Mouse (Mus musculus) forebrain, postnatal 0 days (tissue): Measurements from ENCODE around the gene Casp3. TPM values are rescaled to one million over a fixed set of nuclear protein-coding genes. Genes with fewer than 3 reads are reported as not detected.

Experiments used
- ATAC-seq: fragments of 200-750 bp; cut with Nextera tagmentation; 2 replicates; pipeline ENCODE4 v1.8.0; 2017; ENCODE audit warnings: mild to moderate bottlenecking, moderate library complexity
- DNase-seq: peaks from one replicate; pipeline ENCODE4 v3.0.0-alpha.2; 2015
- H3K27ac ChIP-seq: fragments of 300-500 bp; sonication (generic); 2 replicates; pipeline ENCODE4 v1.5.1; 2014; ENCODE audit warnings: low read depth, mild to moderate bottlenecking, antibody characterized with exemption, low read length, moderate library complexity, mixed read lengths
- H3K27me3 ChIP-seq: fragments of 300-500 bp; sonication (generic); 2 replicates; pipeline ENCODE4 v1.6.1; 2014; ENCODE audit warnings: mild to moderate bottlenecking, low read length, mixed read lengths; ENCODE audit not compliant: insufficient read depth
- H3K36me3 ChIP-seq: fragments of 300-500 bp; sonication (generic); 2 replicates; pipeline ENCODE4 v1.6.1; 2014; ENCODE audit warnings: mild to moderate bottlenecking, moderate library complexity; ENCODE audit not compliant: insufficient read depth
- H3K4me1 ChIP-seq: fragments of 300-500 bp; sonication (generic); 2 replicates; pipeline ENCODE4 v1.6.1; 2014; ENCODE audit warnings: antibody characterized with exemption; ENCODE audit not compliant: insufficient read depth
- H3K4me2 ChIP-seq: fragments of 300-500 bp; sonication (generic); 2 replicates; pipeline ENCODE4 v1.6.1; 2014; ENCODE audit warnings: low read depth, mild to moderate bottlenecking, moderate library complexity
- H3K4me3 ChIP-seq: fragments of 300-500 bp; sonication (generic); 2 replicates; pipeline ENCODE4 v1.5.1; 2014; ENCODE audit warnings: low read depth, low read length, mixed read lengths
- H3K9ac ChIP-seq: fragments of 300-500 bp; sonication (generic); 2 replicates; pipeline ENCODE4 v1.6.1; 2014; ENCODE audit warnings: mild to moderate bottlenecking
- H3K9me3 ChIP-seq: fragments of 300-500 bp; sonication (generic); 2 replicates; pipeline ENCODE4 v1.6.1; 2016; ENCODE audit warnings: low read length
- CTCF ChIP-seq: sonication (generic); IDR thresholded peaks from 2 replicates; pipeline ENCODE4 v1.5.1; 2016; ENCODE audit warnings: antibody characterized with exemption, control low read depth, low read depth
- WGBS: fragments of 180-500 bp; shearing (Covaris S2); extraction: QIAGEN DNeasy Blood & Tissue Kit; methylation state at CpG from one replicate; pipeline ENCODE4 v1.1.7; 2014; 5-methylcytosine and 5-hydroxymethylcytosine counted together
- polyA plus RNA-seq: library from polyadenylated mRNA; unstranded; fragments of >200 nt; fragmentation: Nextera tagmentation; extraction: Ambion mirVana; gene quantifications from 2 replicates; pipeline ENCODE4 v1.2.1, GENCODE M21; 2015
- total RNA-seq: library from RNA; depleted of rRNA; stranded (reverse); fragments of >200 nt; gene quantifications from 2 replicates; pipeline ENCODE4 v1.2.3, GENCODE M21; 2014; rRNA removed

Gene Casp3
- total and polyA plus RNA-seq, 2 experiments from 2014 or later = 232 to 271 TPM

DNA sequence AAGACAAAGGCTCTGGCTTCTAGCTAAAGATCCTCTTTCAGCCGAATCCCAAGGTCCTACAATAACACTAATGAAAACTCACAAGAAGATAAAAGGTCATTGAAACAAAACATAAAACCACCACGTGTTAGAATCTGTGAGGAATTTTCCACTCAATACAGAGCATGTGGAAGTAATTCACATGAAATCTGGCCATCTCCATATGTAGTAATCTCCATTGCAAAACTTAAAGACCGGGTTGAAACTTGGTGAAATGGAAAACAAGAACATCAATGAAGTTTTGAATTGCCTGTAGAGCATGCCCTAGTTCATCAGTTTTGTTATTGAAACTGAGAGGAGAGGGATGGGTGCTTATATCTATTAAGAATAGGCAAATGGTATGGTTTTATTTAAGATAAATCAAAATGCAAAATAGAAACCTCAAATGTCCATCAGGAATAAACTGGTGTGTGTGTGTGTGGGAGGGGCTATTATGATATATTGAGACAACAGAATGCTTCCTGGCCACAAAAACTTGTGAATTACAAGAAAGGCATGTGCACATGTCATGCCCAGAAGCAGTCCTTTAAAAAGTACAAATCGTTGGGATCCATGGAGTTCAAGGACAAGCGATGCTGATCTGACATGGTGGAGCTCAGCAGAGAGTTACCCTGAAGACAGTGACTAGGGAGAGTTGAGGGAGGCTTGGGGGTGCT, 63.7 kb downstream of the Casp3 start:
- no peak for ATAC-seq
- 55% methylated on average over 5 of the region's 5 CpGs for WGBS
- no peak for TF ChIP-seq CTCF
- Histone ChIP-seq H3K4me3 (no peak overlapping the region), H3K4me2 (no peak overlapping the region), H3K9ac (no peak overlapping the region), H3K27me3 (no peaks in the 10 kb centered on the region), H3K4me1 (no peaks in the 10 kb centered on the region), H3K36me3 (no peaks in the 10 kb centered on the region), H3K27ac (no peak overlapping the region), H3K9me3 (no peaks in the 10 kb centered on the region)
- DNase-seq = no peak

DNA sequence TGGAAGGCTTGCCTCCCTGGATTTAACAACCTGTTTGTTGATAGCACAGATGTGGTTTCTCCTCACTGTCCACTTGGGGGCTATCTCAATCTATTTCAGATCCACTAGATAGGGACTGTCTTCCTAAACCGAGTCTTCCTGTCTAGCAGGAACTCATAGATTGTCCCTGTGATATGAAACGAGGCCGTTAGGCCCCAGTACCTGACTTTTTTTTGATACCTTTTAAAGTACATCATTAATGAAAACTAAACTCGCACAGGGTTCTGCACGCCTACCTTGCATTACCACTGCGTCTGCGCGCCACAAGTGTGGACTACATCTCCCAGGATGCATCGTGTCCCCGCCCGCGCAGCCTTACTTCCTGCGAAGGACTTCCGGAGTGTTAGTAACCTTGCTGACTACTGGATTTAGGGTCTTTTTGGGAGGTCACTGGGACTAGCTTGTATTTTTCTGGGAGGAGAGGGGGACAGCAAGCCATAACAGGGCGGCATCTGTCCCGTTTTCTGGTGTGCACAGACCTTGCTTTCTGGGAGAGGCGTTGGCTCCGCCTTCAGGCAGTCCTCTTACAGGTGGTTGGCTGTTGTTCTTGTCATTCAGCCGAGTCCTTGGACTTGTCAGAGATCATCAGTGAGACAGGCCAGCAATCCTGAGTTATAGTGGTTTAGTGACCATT, 69.7 kb downstream of the Casp3 start:
- 2% methylated on average over 19 of the region's 19 CpGs for WGBS
- Histone ChIP-seq H3K4me3 (peak overlapping the region; percentile 51), H3K4me1 (no peaks in the 10 kb centered on the region), H3K4me2 (peak overlapping the region; percentile 44), H3K27me3 (no peaks in the 10 kb centered on the region), H3K9me3 (no peaks in the 10 kb centered on the region), H3K9ac (peak overlapping the region; percentile 65), H3K36me3 (no peaks in the 10 kb centered on the region), H3K27ac (peak overlapping the region; percentile 88)
- ATAC-seq (peak; percentile 100), DNase-seq (peak; percentile 97)
- peak; percentile 61 for TF ChIP-seq CTCF

Other genes starting within 250 kb of the Casp3 start
- 35.5 and 44.2 TPM in 2 replicates for gene Acsl1, start 146.3 kb upstream of the Casp3 start, total RNA-seq
- 20.4 and 26.2 TPM in 2 replicates for gene Acsl1, start 146.3 kb upstream of the Casp3 start, polyA plus RNA-seq
- gene Cenpu, start 65.3 kb upstream of the Casp3 start, total RNA-seq = 10.1 and 11.5 TPM in 2 replicates
- 7.3 and 8.3 TPM in 2 replicates for gene Cenpu, start 65.3 kb upstream of the Casp3 start, polyA plus RNA-seq
- 5.4 and 6.1 TPM in 2 replicates for gene Primpol, start 79 bp upstream of the Casp3 start, total RNA-seq
- gene Primpol, start 79 bp upstream of the Casp3 start, polyA plus RNA-seq = 2.7 and 3.8 TPM in 2 replicates
- 3.0 and 8.5 TPM in 2 replicates for gene Irf2, start 122.4 kb downstream of the Casp3 start, total RNA-seq
- 5.4 and 9.1 TPM in 2 replicates for gene Irf2, start 122.4 kb downstream of the Casp3 start, polyA plus RNA-seq